Mouse (Mus musculus) T-helper 2 cell (primary cell): ENCODE data around the gene Map4k4.

Experiments
- in situ Hi-C: fragments of 300-600 bp; cut with MboI, MseI; formaldehyde crosslinking; loops from one replicate; pipeline ENCODE4 v1.15.1; 2025; ENCODE audit warnings: high pct_unique_total_duplicates

Gene Map4k4

DNA sequence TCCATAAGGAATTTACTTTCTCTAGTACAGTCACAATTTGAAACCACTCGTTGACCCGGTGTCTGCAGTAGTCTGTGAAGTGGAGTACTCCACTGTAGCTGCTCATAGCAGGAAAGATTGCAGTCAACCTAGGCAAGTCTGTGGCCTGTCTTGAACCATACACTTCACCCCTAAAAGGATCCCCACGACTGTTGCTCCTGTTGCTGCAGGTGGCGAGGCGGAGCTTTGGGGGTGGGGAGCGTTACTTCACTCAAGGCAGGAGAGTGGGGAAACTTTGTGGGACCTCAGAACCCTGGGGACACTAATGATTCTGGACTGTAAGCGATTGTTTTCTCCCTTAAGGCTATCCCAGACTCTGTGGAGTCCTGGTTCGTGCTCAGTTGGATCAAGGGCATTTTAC, 34.2 kb downstream of the Map4k4 start:
- in situ Hi-C loops, result loop anchor here (5.0 kb wide), 1 partner anchor 38 kb away; no protein-coding TSS in a partner anchor

DNA sequence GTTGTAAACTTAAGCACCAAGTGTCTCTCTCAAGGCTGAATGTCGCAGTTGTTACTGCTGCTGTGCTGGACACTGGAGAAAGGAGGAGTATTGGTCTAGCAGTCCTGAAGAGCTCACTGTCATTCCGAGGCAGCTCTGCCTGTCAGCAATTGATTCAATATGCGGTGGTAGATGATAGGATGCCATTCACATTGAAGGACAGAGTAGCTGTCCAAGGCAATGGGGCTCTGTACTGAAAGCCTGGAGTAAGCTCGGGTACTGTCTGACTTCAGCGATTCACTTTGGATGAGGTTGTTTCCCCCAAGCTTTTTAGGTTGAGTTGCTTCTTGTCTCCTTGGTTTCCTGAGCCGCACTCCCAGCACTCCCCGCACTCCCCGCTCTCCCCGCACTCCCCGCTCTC, 34.9 kb downstream of the Map4k4 start:
- in situ Hi-C loops, result loop anchor here (5.0 kb wide), 1 partner anchor 38 kb away; no protein-coding TSS in a partner anchor

DNA sequence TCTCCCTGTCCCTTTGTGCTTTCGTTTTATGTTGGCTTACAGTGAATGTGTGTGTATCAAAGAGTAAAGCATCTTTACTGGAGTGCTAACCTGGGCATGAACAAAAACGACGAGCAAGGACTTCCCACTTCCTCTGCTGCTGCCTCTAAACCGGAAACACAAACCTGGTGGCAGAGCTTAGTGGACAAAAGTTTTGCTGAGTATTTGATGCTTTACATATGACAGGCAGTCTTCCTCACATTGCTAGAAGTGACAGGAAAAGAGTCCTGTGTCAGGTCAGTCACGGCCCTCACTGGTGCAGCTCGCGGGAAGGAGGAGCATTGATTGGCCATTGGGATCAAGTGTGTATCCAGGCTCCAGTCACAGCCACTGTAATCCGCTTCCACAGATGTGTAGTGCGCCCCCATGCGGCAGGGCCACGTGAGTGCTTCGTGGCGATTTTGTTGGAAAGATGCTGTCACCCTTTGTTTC, 35.7 kb downstream of the Map4k4 start:
- in situ Hi-C loops, result loop anchor here (5.0 kb wide), 1 partner anchor 39 kb away; no protein-coding TSS in a partner anchor

DNA sequence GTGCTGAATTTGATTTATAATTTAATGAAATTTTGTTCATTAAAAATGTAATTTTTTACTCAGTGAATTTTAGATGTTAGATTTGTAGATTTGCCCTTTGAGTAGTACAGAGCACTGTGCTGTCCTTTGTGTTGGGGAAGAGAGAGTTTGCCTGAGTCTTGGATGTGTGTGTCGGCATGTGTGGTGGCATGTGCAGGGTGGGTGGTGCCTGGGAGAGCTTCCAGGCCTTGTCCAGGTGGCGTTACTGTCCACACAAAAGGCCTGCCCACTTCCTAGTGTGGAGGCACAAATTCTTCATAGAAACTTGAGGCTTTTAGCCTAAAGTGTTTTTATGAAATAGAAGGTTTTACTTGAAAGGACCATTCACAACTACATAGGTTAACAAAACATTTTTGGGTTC, 36.2 kb downstream of the Map4k4 start:
- in situ Hi-C loops, result loop anchor here (5.0 kb wide), 1 partner anchor 40 kb away; no protein-coding TSS in a partner anchor

- in situ Hi-C loops, result loop anchor here (5.0 kb wide), 1 partner anchor 40 kb away; no protein-coding TSS in a partner anchor
These were observed 36.9 kb downstream of the Map4k4 start for GRCm38 (mm10) chr1:39937609-39938008.

DNA sequence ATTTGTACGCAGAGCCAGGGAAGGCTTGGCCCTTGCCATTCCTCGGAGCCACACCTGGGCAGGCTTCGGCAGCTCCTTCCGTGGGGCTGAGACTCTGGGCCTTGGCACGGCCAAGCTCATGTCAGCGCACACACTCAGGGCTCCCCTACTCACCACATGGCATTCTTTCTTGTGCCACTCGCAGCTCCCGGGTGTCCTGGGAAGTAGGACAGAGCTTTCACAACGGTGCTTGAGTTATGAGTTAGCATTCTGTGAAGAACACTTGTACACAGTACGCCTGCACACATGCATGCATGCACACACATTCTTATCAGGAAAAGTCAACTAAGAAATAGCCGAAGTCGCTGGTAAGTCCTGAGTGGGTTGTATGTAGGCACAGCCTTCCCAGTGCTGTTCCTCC, 38.7 kb downstream of the Map4k4 start:
- in situ Hi-C loops, result loop anchor here (5.0 kb wide), 1 partner anchor 42 kb away; no protein-coding TSS in a partner anchor

DNA sequence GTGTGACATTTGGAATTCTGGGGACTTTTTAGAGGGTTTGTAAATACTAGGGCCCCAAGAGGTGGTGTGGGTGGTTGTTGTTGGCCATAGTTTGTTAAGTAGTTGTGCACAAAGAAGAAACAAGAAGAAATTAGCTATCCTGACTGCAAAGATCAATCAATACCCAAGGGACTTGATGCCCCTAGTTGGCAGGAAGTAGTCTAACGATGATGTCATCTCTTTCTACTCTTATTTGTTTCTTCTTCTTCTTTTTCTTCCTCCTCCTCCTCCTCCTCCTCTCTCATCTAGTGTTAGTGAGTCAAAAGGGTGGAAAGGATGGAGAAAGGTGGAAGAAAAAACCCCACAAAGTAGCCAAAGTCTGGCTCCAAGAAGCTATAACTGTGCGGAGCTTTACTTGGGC, 39.6 kb downstream of the Map4k4 start:
- in situ Hi-C loops, result no loop called here

DNA sequence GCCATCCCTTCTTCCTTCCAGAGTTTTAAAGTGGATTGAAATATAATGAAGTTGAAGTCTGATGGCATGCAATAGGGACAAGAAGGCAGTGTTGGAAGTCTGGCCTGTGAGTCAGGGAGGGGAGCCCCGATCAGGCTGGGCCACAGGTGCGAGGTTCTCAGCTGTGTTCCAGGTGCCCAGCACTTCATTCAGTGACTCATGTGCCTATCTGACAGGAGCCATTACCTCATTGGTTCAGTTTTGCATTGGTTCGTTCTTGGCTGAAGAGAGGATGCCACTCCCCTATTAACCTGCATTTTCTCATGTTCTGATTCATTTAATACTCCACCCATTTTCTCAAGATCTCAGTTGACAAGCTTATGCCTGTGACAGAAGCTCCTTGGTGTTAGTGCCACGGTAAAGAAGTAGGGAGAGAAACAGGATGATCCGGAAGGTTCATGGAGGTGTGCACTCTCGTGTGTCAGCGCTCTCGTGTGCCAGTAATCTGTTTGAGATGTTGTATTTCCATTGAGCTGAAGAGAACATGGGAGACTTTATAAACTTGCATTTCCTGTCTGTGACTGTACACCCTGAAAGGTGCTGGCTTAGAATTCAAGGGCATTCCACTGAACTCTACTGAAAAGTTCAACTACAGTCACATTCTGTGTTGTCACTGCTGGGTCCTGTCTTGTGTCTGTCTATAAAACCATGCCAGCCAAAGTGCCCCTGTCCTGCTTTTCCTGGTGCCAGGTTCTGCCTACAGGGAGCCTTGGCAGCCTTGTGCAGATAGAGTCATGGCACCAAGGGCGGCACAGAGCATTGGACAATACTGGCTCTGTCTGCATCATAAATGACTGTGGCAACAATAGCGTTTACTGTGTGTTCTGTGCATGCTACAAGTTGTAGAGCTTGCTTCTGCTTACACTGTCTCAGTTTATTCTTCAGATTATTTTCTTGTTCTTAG, 40.8 kb downstream of the Map4k4 start:
- in situ Hi-C loops, result no loop called here

DNA sequence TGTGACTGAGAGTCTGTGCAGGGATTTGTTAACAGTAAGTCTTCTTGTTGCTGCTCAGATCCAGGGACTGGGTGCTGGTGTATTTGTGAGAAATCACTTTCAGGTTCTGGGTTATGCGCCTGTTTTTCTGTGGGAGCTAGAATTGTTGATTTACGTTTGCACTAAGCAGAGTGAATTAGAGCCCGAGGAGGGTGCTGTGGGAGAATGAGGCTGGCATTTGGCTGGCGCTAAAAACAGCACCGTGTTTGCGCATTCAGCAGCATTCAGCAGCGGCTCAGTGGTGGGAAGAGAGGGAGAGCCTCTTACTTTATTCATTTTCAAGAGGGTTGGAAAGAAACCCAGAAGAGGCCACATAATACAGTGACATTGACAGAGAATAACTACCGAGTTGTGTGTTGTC, 42.2 kb downstream of the Map4k4 start:
- in situ Hi-C loops, result no loop called here

- in situ Hi-C loops, result no loop called here
These were observed 43.7 kb downstream of the Map4k4 start for GRCm38 (mm10) chr1:39944306-39944971.

DNA sequence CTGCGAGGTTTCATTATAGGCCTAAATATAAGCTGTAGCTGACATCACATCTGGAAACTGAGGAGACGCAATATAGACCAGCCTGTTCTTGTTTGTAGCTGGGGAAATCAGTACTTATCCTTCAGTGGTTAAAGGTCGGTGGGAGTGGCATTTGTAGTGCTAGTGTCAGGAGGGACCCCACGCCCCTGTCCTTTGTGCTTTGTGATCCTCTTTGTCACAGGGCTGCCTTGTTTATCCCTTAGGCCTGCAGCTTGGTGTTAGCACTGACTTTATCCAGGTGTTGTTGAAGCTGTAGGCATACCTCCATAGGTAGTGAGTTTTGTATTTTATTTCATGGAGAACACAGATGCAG, 44.2 kb downstream of the Map4k4 start:
- in situ Hi-C loops, result no loop called here

- in situ Hi-C loops, result no loop called here
These were observed 45.7 kb downstream of the Map4k4 start for GRCm38 (mm10) chr1:39946391-39946790.

GRCm38 (mm10) chr1:39947179-39947578, 46.5 kb downstream of the Map4k4 start:
- in situ Hi-C loops, result no loop called here

DNA sequence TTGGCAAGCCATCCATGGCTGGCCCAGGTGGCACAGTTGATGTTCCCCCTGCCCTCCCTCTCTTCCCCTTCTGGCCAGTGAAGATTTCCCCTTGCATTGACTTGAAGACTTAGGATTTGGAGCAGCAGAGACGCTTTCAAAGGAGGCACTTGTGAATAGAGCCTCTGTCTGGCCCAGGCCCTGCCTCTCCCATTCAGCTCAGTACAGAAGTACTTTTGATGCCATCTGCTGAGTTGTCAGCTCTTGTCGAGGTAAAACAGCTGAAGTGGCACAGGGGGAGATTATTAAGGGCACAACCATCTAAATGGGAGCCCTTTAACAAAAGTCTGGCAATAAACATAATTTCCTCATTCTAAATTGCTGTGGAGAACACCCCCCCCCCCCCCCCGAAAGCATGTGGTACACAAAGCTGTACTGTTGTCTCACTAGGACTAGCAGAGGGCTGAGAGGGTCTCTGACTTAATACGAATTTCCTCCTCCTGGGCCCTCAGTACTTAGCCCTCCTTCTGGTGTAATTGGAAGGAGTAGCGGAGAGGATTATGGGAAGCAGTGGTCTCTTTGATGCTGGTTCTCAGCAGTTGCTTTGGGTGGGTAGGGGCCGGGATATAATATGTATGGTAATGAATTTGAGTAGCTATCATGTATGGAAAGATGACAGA, 47.1 kb downstream of the Map4k4 start:
- in situ Hi-C loops, result no loop called here

DNA sequence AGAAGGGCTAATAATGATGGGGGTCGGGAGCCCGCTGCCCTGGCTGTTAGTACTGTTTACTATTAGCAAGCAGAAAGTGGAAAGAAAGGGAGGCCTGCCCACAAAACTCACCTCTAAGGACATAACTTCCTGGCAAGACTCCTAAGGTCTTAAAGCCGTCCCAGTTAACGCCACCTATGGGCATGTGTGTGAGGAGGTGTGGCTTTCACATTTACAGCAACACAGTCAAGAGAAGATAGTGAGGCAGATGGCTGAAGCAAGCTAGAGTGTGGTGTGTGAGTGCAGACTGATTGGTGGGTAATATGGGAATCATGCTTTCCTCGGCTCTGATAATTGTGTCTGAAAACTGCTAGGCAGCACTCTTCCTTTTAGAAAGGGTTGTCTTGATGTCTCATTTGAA, 48.5 kb downstream of the Map4k4 start:
- in situ Hi-C loops, result no loop called here

GRCm38 (mm10) chr1:39949790-39950462, 49.2 kb downstream of the Map4k4 start:
- in situ Hi-C loops, result no loop called here

DNA sequence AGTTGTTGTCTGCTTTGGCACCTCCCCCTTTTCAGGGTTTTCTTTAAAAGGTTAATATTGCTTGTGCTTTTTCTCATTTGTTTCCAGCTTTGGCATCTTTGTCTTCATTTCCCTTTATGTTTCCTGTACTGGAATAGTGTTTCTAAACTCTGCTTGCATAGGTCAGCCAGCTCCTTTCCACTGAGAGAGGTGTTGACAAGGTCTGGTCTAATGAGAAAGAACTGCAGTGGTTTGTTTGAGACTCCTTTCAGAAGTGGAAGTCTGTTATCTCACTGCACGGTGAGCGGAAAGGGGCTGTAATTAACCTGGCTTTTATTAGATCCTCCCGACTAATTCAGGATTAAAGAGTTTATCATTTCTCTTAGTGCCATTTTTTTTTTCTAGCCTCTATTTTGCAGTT, 49.9 kb downstream of the Map4k4 start:
- in situ Hi-C loops, result no loop called here

- in situ Hi-C loops, result no loop called here
These were observed 53.9 kb downstream of the Map4k4 start for GRCm38 (mm10) chr1:39954652-39955051.

DNA sequence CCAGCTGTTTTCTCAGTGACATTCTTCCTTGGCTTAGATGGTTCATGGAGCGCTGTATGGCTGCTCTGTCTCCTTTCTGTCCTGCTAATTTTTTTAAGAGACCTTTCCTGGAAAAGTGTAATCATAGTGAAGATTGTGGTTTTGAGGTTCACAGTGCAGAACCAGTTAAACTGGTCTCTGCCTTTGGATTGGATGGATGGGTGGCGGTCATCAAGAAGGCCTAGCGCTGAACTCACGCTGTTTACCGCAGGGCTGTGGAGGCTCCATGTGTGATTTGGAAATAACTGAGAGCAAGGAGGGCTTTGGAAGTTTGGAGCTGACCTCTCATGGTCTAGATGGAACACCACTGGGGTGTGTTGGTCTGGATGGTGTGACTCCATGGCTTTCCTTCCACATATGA, 56.0 kb downstream of the Map4k4 start:
- in situ Hi-C loops, result no loop called here

GRCm38 (mm10) chr1:39957981-39958380, 57.3 kb downstream of the Map4k4 start:
- in situ Hi-C loops, result no loop called here

DNA sequence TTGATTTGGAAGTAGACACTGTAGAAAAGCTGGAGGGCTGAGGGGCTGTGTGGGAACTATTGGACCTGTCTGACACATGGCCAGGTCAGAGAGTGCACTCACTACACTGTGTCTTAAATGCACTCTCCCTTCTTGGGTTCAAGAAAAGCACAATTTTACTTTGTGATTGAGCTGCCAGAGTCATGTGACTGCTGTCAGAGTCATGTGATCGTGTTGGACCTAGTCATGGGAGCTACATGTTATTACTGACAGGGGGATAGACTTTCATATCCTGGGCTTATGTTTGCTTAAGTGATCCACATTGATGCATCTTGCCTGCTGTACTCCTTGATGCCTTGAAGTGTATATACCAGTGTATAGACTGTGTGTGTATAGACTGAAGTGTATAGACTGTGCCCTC, 59.9 kb downstream of the Map4k4 start:
- in situ Hi-C loops, result no loop called here
